Mouse (Mus musculus): ENCODE measurements around the gene Hrc. TPM values are rescaled to one million over a fixed set of nuclear protein-coding genes. Genes with fewer than 3 reads are reported as not detected.
A peak's percentile ranks its signal among the peaks of the same experiment; 100 is the strongest.

Gene Hrc
- total RNA-seq (2014; rRNA removed) (0.46 and 0.52 TPM in 2 replicates), polyA plus RNA-seq (2015; fragmentation: Nextera tagmentation; extraction: Ambion mirVana) (not detected in 2 replicates)

DNA sequence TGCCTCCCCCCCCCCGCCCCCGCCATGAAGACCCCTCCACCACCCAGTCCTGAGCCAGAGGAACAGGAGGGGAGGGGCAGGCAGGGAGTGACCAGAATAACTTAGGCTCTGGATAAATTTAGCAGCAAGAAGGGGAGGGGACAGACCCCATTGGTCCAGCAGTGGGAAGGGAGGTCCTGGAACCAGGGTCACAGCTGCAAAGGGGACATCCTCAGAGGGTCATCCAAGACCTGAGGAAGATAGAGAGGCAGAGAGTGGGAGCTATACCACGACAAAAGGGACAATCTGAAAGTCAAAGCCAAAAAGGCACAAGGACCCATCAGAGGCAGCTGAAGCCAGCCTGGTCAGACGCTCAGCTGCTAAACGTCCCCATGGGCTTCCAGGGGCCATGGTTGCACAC is at the start of gene Hrc:
TSS of gene Hrc (plus strand) at position 235 of the 400 bp plus-strand sequence.
- H3K9ac ChIP-seq, result no peak within 1 kb of the TSS
- no peak for TF ChIP-seq CTCF (IDR thresholded peaks at IDR 0.05; ENCODE audit: low read depth)
- H3K4me1 ChIP-seq (ENCODE audit: insufficient read depth), result no peaks in the 10 kb centered on the region
- no peak for DNase-seq
- H3K27me3 ChIP-seq (ENCODE audit: insufficient read depth, low read length), result no peaks in the 10 kb centered on the region
- WGBS, result 41% methylated on average over 5 of the region's 5 CpGs
- H3K4me2 ChIP-seq (ENCODE audit: low read depth), result peak within 1 kb of the TSS; percentile 96; the same call in 1 of the 2 replicates
- H3K4me3 ChIP-seq (ENCODE audit: low read depth, low read length), result no peak within 1 kb of the TSS
- H3K27ac ChIP-seq (ENCODE audit: low read depth, low read length), result no peak within 1 kb of the TSS
- ATAC-seq, result no peak
- H3K9me3 ChIP-seq (ENCODE audit: low read length), result no peaks in the 10 kb centered on the region
- H3K36me3 ChIP-seq (ENCODE audit: insufficient read depth), result peaks cover under 1% of the 10 kb centered on the region; the same call in 1 of the 2 replicates

GRCm38 (mm10) chr7:45286486-45286885 is 48.6 kb upstream of the Hrc start:
- 87% methylated on average over 13 of the region's 13 CpGs for WGBS
- Histone ChIP-seq H3K9me3 (ENCODE audit: low read length) (no peaks in the 10 kb centered on the region), H3K4me3 (ENCODE audit: low read depth, low read length) (no peak overlapping the region), H3K36me3 (ENCODE audit: insufficient read depth) (no peaks in the 10 kb centered on the region), H3K27ac (ENCODE audit: low read depth, low read length) (no peak overlapping the region), H3K27me3 (ENCODE audit: insufficient read depth, low read length) (no peaks in the 10 kb centered on the region), H3K4me1 (ENCODE audit: insufficient read depth) (no peaks in the 10 kb centered on the region), H3K9ac (no peak overlapping the region), H3K4me2 (ENCODE audit: low read depth) (no peak overlapping the region)
- no peak for DNase-seq
- no peak for ATAC-seq
- no peak for TF ChIP-seq CTCF (IDR thresholded peaks at IDR 0.05; ENCODE audit: low read depth)

DNA sequence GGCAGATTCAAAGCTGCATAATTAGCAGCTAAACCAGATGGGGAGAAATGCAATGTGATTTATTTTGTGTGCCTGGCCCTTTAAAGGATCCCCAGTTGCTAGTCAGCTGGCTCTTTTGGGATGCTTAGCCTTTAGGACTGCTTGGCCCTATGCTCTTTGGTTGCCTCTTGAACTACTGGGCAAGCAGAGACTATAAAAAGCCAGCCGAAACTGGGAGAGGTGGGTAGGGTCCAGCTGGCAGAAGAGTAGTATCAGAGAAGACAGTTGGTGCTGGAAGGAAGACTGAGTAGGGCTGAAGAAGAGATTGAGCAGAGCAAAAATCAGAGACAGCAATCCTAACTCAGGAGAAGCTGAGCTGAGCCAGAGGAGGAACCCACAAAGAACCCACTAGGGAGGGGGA is 38.5 kb upstream of the Hrc start:
- 54% methylated on average over 1 of the region's 1 CpGs for WGBS
- no peaks in the 10 kb centered on the region for H3K9me3 ChIP-seq (ENCODE audit: low read length)
- no peak overlapping the region for H3K4me2 ChIP-seq (ENCODE audit: low read depth)
- no peaks in the 10 kb centered on the region for H3K36me3 ChIP-seq (ENCODE audit: insufficient read depth)
- H3K27ac ChIP-seq (ENCODE audit: low read depth, low read length), result no peak overlapping the region
- no peak overlapping the region for H3K4me3 ChIP-seq (ENCODE audit: low read depth, low read length)
- ATAC-seq (no peak), DNase-seq (no peak)
- no peak for TF ChIP-seq CTCF (IDR thresholded peaks at IDR 0.05; ENCODE audit: low read depth)
- H3K4me1 ChIP-seq (ENCODE audit: insufficient read depth), result peaks cover 5% of the 10 kb centered on the region
- H3K9ac ChIP-seq, result no peak overlapping the region
- no peaks in the 10 kb centered on the region for H3K27me3 ChIP-seq (ENCODE audit: insufficient read depth, low read length)

DNA sequence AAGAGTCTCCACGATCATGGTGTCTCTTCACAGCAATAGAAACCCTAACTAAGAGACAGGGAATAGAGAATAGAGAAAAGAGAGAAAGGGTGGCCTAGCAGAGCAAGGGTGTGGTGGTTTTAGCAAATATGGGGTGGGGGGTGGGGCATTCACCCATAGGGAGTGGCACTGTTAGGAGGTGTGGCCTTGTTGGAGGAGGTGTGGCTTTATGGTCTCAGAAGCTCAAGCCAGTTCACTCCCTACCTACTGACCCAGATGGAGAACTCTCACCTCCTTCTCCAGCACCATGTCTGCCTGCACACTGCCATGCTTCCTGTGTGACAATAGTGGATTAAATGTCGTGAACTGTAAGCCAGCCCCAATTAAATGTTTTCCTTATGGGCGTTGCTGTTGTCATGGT is 37.5 kb upstream of the Hrc start:
- Histone ChIP-seq H3K4me2 (ENCODE audit: low read depth) (no peak overlapping the region), H3K9ac (no peak overlapping the region), H3K4me3 (ENCODE audit: low read depth, low read length) (no peak overlapping the region), H3K4me1 (ENCODE audit: insufficient read depth) (peaks cover 5% of the 10 kb centered on the region), H3K27ac (ENCODE audit: low read depth, low read length) (no peak overlapping the region), H3K27me3 (ENCODE audit: insufficient read depth, low read length) (no peaks in the 10 kb centered on the region), H3K36me3 (ENCODE audit: insufficient read depth) (no peaks in the 10 kb centered on the region), H3K9me3 (ENCODE audit: low read length) (no peaks in the 10 kb centered on the region)
- TF ChIP-seq CTCF (IDR thresholded peaks at IDR 0.05; ENCODE audit: low read depth), result no peak
- DNase-seq, result no peak
- WGBS, result 52% methylated on average over 3 of the region's 3 CpGs
- no peak for ATAC-seq

- ATAC-seq, result peak; percentile 94
- 14% methylated on average over 5 of the region's 5 CpGs for WGBS
These were observed 35.3 kb upstream of the Hrc start for GRCm38 (mm10) chr7:45299752-45300151.

DNA sequence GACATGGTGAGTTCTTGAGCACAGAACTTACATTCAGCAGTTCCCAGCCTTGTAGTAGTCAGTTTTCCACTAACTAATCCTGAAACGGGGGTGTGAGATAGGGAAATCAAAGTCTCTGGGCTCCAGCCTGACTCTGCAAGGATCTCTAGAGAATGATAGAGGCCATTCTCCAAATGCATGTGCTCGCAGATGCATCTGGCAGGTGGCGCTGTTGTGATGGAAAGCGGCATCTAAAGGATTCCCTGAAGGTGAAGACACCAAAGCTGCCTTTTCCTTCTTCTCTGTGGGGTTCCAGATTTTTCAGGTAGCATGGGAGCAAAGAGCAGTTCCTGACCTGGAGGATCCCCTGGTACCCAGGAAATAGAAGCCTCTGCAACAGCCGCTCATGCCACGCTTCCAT is 34.8 kb upstream of the Hrc start:
- H3K27me3 ChIP-seq (ENCODE audit: insufficient read depth, low read length), result no peaks in the 10 kb centered on the region
- H3K9me3 ChIP-seq (ENCODE audit: low read length), result no peaks in the 10 kb centered on the region
- DNase-seq (peak; percentile 84), ATAC-seq (peak; percentile 68)
- no peak overlapping the region for H3K4me2 ChIP-seq (ENCODE audit: low read depth)
- peak overlapping the region; percentile 10; the same call in 1 of the 2 replicates for H3K27ac ChIP-seq (ENCODE audit: low read depth, low read length)
- peaks cover 8% of the 10 kb centered on the region for H3K4me1 ChIP-seq (ENCODE audit: insufficient read depth)
- WGBS, result 17% methylated on average over 6 of the region's 6 CpGs
- no peak overlapping the region for H3K9ac ChIP-seq
- peak; percentile 81 for TF ChIP-seq CTCF (IDR thresholded peaks at IDR 0.05; ENCODE audit: low read depth)
- no peak overlapping the region for H3K4me3 ChIP-seq (ENCODE audit: low read depth, low read length)
- H3K36me3 ChIP-seq (ENCODE audit: insufficient read depth), result 0 out of 2 replicates have a peak, but pooled peaks cover 8% of the 10 kb centered on the region

More at GRCm38 (mm10) chr7:45299752-45300151, 35.3 kb upstream of the Hrc start:
- H3K27ac ChIP-seq (ENCODE audit: low read depth, low read length), result 0 out of 2 replicates have a peak overlapping the region, but pooled peaks have one; percentile 15
- 0 out of 2 replicates have a peak, but pooled peaks cover 8% of the 10 kb centered on the region for H3K36me3 ChIP-seq (ENCODE audit: insufficient read depth)
- peak; percentile 92 for TF ChIP-seq CTCF (IDR thresholded peaks at IDR 0.05; ENCODE audit: low read depth)
- H3K27me3 ChIP-seq (ENCODE audit: insufficient read depth, low read length), result no peaks in the 10 kb centered on the region
- no peak overlapping the region for H3K9ac ChIP-seq
- H3K4me1 ChIP-seq (ENCODE audit: insufficient read depth), result peaks cover 8% of the 10 kb centered on the region
- H3K4me2 ChIP-seq (ENCODE audit: low read depth), result no peak overlapping the region
- no peak overlapping the region for H3K4me3 ChIP-seq (ENCODE audit: low read depth, low read length)
- H3K9me3 ChIP-seq (ENCODE audit: low read length), result no peaks in the 10 kb centered on the region
- DNase-seq, result peak; percentile 87

- Histone ChIP-seq H3K9me3 (ENCODE audit: low read length) (no peaks in the 10 kb centered on the region), H3K27me3 (ENCODE audit: insufficient read depth, low read length) (no peaks in the 10 kb centered on the region), H3K9ac (no peak overlapping the region), H3K4me3 (ENCODE audit: low read depth, low read length) (no peak overlapping the region), H3K36me3 (ENCODE audit: insufficient read depth) (0 out of 2 replicates have a peak, but pooled peaks cover 8% of the 10 kb centered on the region), H3K27ac (ENCODE audit: low read depth, low read length) (no peak overlapping the region), H3K4me2 (ENCODE audit: low read depth) (no peak overlapping the region), H3K4me1 (ENCODE audit: insufficient read depth) (peaks cover 8% of the 10 kb centered on the region)
- no peak for TF ChIP-seq CTCF (IDR thresholded peaks at IDR 0.05; ENCODE audit: low read depth)
- WGBS, result 26% methylated on average over 8 of the region's 8 CpGs
- ATAC-seq (no peak), DNase-seq (peak; percentile 60)
These were observed 32.5 kb upstream of the Hrc start for GRCm38 (mm10) chr7:45302626-45303025.
